Mouse (Mus musculus): ENCODE results near the gene Ephb1. TPM values are rescaled to one million over a fixed set of nuclear protein-coding genes. Genes with fewer than 3 reads are reported as not detected.

The Ephb1 gene
- polyA plus RNA-seq, 1 experiment from 2014 or later = 0.44 TPM

DNA sequence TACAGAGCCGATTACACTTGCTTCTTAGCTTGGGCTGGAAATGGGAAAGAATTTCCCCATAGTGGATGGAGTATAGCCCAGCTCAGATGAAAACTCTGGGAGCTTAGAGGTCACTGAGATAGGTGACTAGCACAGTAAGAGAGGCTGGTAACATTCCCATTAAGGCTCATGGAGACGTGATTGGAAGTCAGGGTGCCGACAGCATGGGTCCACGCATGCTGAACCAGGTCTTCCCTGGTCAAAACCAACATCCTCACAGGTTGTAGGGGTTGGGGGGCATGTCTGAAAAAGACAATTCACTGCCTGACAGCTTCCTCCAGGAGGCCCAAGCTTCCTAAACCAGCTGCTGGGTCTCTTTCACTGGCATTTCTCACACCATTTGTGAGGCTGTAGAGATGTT is 445.0 kb downstream of the Ephb1 start:
- no peak overlapping the region for H3K4me3 ChIP-seq
- no peaks in the 10 kb centered on the region for H3K27me3 ChIP-seq (replicated peaks)
- WGBS (ENCODE audit: insufficient replicate concordance) = 66% methylated on average over 4 of the region's 4 CpGs
- H3K4me1 ChIP-seq = no peaks in the 10 kb centered on the region
- H3K27ac ChIP-seq = no peak overlapping the region
- no peak overlapping the region for H3K4me2 ChIP-seq
- H3K9me3 ChIP-seq (replicated peaks) = no peaks in the 10 kb centered on the region
- no peak for ATAC-seq
- no peaks in the 10 kb centered on the region for H3K36me3 ChIP-seq
- no peak overlapping the region for H3K9ac ChIP-seq

DNA sequence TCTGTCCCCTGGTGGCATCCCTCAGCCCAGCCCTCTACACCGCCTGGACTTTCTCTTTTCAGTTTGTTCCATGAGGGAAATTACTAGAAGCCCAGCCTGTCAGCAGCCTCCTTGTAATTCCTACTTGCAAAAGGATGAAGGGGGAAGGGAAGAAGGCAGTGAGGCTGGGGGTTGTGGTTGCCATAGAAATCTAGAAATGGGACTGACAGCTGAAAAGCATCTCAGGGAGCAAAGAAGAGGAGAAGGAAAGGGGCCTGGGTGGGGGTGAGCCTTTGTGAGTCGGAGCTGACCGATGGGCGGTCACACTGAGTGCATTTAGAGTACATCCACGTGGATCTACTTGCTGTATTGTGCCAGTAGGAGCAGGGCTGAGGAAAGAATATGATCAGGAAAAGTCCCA is 445.6 kb downstream of the Ephb1 start:
- 66% methylated on average over 5 of the region's 5 CpGs for WGBS (ENCODE audit: insufficient replicate concordance)

DNA sequence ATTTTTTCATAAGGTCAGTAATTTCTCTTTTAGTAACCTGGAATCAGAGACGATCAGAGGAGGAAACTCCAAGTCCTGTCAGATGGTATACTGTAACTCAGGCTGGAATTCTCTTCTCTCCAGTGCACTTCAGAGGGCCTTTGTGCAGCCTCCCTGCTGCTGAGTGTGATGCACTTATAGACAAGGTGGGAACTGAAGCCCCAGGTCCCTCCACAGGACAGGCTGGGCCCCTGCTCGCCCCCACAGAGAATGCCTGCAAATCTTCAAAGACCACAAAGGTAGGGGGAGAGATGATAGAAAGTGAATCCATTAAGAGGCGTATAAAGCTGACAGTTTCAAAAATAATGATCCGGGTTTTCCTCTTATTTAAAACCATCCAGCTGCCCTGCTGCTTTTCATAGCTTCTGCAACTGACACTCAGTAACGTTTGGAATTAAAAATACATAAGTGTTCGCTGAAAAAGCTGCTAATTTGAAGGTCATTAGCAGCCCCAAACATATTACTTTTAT is 446.7 kb downstream of the Ephb1 start:
- no peak for ATAC-seq
- H3K27me3 ChIP-seq (replicated peaks) = no peaks in the 10 kb centered on the region
- no peak overlapping the region for H3K4me2 ChIP-seq
- no peaks in the 10 kb centered on the region for H3K4me1 ChIP-seq
- no peak overlapping the region for H3K27ac ChIP-seq
- no peaks in the 10 kb centered on the region for H3K9me3 ChIP-seq (replicated peaks)
- no peak overlapping the region for H3K4me3 ChIP-seq
- WGBS (ENCODE audit: insufficient replicate concordance) = 42% methylated on average over 6 of the region's 6 CpGs
- H3K9ac ChIP-seq = no peak overlapping the region
- no peaks in the 10 kb centered on the region for H3K36me3 ChIP-seq

More for the DNA sequence above, 445.6 kb downstream of the Ephb1 start:
- no peak for ATAC-seq
- no peaks in the 10 kb centered on the region for H3K4me1 ChIP-seq
- no peak overlapping the region for H3K4me3 ChIP-seq
- H3K27ac ChIP-seq = no peak overlapping the region
- H3K36me3 ChIP-seq = no peaks in the 10 kb centered on the region
- H3K9me3 ChIP-seq (replicated peaks) = no peaks in the 10 kb centered on the region
- no peak overlapping the region for H3K4me2 ChIP-seq
- no peak overlapping the region for H3K9ac ChIP-seq
- H3K27me3 ChIP-seq (replicated peaks) = no peaks in the 10 kb centered on the region

DNA sequence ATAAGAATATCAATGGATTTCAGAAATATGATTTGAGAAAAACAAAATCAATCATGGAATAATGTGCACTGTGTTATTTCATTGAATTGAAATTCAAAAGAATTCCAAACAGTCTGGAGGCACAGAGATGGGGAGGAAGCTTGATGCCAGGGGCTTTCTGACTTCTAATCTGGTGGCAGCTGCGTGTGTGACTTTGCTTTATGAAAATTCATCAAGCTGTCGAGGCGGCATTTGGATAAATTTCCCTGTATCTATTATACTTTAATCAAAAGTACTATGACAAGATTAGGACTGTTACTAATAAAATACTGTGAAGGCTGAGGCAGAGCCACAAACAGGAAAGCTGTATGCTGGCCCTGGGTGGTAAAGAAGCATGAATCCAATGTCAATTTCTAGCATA is 451.1 kb downstream of the Ephb1 start:
- Histone ChIP-seq H3K4me1 (no peaks in the 10 kb centered on the region), H3K27me3 (replicated peaks) (no peaks in the 10 kb centered on the region), H3K4me2 (no peak overlapping the region), H3K9ac (no peak overlapping the region), H3K9me3 (replicated peaks) (no peaks in the 10 kb centered on the region), H3K4me3 (no peak overlapping the region), H3K27ac (no peak overlapping the region), H3K36me3 (no peaks in the 10 kb centered on the region)
- 68% methylated on average over 3 of the region's 3 CpGs for WGBS (ENCODE audit: insufficient replicate concordance)
- no peak for ATAC-seq

DNA sequence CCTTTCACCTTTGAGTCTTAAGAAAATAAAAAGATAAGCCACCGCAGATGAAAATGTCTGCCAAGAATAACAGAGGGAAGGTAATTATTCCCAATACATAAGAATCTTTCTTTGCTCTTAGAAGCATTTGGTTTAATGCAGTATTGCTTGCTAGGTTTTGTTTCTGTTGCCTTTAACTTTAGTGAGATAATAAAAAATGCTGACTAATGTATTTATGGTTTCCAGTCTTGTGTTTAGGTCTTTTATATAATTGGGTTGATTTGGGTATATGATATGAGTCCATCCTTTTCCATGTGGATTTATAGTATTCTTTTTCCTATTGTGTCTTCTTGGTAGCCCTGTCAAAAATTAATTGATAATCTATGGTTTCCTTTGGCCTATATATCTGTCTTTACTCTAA is 456.6 kb downstream of the Ephb1 start:
- ATAC-seq = no peak

DNA sequence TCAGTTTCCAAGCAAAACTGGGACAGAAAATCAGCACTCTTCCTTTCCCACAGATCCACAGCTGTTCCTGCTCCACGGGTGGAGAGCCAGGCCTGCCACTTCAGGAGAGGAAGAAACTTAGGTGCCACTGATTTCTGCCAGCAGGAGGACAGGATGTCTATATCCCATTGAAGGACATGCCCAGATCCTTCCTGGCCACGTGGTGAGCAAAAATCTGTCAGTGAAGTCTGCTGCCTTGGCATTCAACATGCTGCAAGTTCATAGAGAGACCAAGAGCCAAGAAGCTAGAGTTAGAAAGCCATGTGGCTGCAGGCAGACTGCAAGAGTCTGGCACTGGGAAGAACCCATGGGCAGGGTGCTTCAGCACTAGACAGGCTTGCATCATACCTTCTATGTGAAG is 471.2 kb downstream of the Ephb1 start:
- 33% methylated on average over 2 of the region's 2 CpGs for WGBS (ENCODE audit: insufficient replicate concordance)
- no peaks in the 10 kb centered on the region for H3K36me3 ChIP-seq
- no peaks in the 10 kb centered on the region for H3K27me3 ChIP-seq (replicated peaks)
- no peak overlapping the region for H3K4me2 ChIP-seq
- no peak for ATAC-seq
- no peak overlapping the region for H3K9ac ChIP-seq
- H3K4me1 ChIP-seq = no peaks in the 10 kb centered on the region
- H3K27ac ChIP-seq = no peak overlapping the region
- H3K9me3 ChIP-seq (replicated peaks) = no peaks in the 10 kb centered on the region
- no peak overlapping the region for H3K4me3 ChIP-seq

More for the DNA sequence above, 456.6 kb downstream of the Ephb1 start:
- no peak overlapping the region for H3K4me3 ChIP-seq
- H3K27ac ChIP-seq = no peak overlapping the region
- no peaks in the 10 kb centered on the region for H3K27me3 ChIP-seq (replicated peaks)
- no peaks in the 10 kb centered on the region for H3K9me3 ChIP-seq (replicated peaks)
- no peak overlapping the region for H3K4me2 ChIP-seq
- H3K36me3 ChIP-seq = no peaks in the 10 kb centered on the region
- no peak overlapping the region for H3K9ac ChIP-seq
- 71% methylated on average over 1 of the region's 1 CpGs for WGBS (ENCODE audit: insufficient replicate concordance)
- no peaks in the 10 kb centered on the region for H3K4me1 ChIP-seq

DNA sequence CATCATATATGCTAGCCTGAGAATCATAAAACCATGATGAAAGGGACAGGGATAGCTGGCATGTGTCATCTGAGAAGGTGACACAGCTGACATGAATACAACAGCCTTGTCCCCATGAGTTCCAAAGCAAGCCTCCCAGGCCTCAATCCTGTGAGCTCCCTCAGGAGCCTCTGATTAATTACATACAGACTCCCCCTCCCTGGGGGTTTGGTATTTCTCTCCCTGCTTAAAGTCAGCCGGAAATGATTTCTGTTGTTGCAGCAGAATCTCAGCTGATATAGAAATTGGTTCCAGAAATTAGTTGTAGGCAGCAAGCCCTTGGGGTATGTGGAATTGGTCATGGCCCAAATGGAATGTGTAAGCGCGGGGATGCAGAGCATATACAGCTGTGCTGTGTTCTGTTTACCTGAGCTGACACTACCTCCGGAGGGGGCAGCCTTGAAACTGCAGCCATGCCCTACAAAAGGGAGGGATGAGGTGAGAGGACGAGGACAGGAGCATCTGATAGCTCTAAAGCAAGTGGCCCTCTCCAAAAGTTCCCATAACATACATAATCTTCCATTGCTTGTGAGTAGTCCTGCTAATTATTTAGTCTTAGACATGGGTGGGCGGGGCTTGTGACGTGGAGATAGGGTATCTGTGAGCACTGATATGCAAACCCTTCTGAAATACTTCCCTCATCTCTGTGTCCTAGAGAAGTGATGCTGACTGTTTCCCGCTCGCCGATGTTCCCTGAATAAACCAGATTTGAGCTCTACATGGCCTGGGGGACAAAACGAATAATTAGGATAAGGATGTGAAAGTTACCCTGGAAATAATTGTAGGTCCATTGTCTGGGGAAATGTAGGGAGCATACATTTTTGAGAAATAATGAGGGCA is 477.1 kb downstream of the Ephb1 start:
- Histone ChIP-seq H3K9ac (no peak overlapping the region), H3K9me3 (replicated peaks) (no peaks in the 10 kb centered on the region), H3K27me3 (replicated peaks) (no peaks in the 10 kb centered on the region), H3K36me3 (no peaks in the 10 kb centered on the region), H3K27ac (no peak overlapping the region), H3K4me3 (no peak overlapping the region), H3K4me2 (no peak overlapping the region), H3K4me1 (no peaks in the 10 kb centered on the region)
- 58% methylated on average over 11 of the region's 11 CpGs for WGBS (ENCODE audit: insufficient replicate concordance)
- no peak for ATAC-seq

DNA sequence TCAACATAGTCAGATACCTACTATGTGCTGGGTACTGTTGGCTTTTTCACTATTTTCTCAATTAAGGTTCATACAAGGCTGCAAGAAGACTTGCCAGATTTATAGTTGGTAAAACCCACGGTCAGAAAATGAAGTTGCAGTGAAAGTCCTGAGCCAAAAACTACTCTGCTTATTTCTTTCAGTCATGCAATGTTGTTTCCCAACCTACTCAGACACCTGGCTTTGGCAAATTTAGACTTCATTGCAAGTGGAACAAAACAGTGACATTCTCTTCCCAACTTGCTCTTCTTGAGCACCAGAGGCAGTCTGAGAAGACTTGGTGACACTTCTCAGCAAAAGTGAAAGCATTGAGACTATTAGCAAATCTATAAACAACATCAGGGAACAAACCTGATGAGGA is 479.2 kb downstream of the Ephb1 start:
- Histone ChIP-seq H3K27me3 (replicated peaks) (no peaks in the 10 kb centered on the region), H3K9ac (no peak overlapping the region), H3K4me2 (no peak overlapping the region), H3K36me3 (no peaks in the 10 kb centered on the region), H3K9me3 (replicated peaks) (no peaks in the 10 kb centered on the region), H3K4me1 (no peaks in the 10 kb centered on the region), H3K4me3 (no peak overlapping the region), H3K27ac (no peak overlapping the region)
- ATAC-seq = no peak
- whole genome bisulfite sequencing (ENCODE audit: insufficient replicate concordance) = 66% methylated on average over 1 of the region's 1 CpGs

Small RNA genes lying within 50 kb of the gene (microRNA-seq; reads per million reads assigned to microRNA genes)
- not detected for gene Mir7243

Other genes starting within 250 kb of the Ephb1 start
- gene Ky, start 151.1 kb upstream of the Ephb1 start, polyA plus RNA-seq (2016; fragmentation: Nextera tagmentation; extraction: Ambion mirVana) = not detected in 2 replicates

Measured in liver, embryonic 12.5 days (tissue).